Mouse (Mus musculus): ENCODE results near the gene Gm10487. TPM values are rescaled to one million over a fixed set of nuclear protein-coding genes. Genes with fewer than 3 reads are reported as not detected.

The Gm10487 gene
- total RNA-seq (2023): not detected

GRCm38 (mm10) chrX:30843369-30843768 lies at the start of gene Gm10487:
TSS of gene Gm10487 (minus strand) at chrX:30843469.

